Mouse (Mus musculus): ENCODE measurements around the gene Serpina6. TPM values are rescaled to one million over a fixed set of nuclear protein-coding genes. Genes with fewer than 3 reads are reported as not detected.

The Serpina6 gene
- polyA plus RNA-seq, 1 experiment from 2014 or later: 78.7 TPM

DNA sequence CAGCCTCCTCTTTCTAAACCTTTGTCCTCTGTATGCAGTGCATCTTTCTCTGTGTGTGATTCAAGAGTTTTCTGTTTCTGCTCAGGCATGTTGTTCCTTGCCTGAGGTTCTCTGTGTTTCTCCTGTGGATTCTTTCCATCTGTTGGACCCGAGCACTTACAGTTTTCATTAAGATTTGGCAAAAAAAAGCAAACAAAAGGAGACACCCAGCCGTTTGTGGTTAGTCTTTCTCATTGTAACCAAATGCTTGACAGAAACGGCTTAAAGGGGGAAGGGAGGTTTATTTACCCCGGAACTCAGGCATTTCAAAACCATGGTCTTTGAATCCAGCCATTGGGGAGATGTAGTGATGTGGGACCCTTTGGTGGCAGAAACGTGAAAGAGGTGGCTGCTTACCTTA, 12.4 kb downstream of the Serpina6 start:
- Histone ChIP-seq H3K36me3 (no peaks in the 10 kb centered on the region), H3K4me3 (no peak overlapping the region), H3K27me3 (ENCODE audit: insufficient read depth, poor library complexity, severe bottlenecking) (no peaks in the 10 kb centered on the region), H3K4me1 (no peaks in the 10 kb centered on the region), H3K27ac (no peak overlapping the region), H3K9me3 (no peaks in the 10 kb centered on the region)
- WGBS: 31% methylated on average over 5 of the region's 5 CpGs
- DNase-seq (ENCODE audit: low spot score): no peak

GRCm38 (mm10) chr12:103643818-103644217, 13.2 kb downstream of the Serpina6 start:
- WGBS: 72% methylated on average over 3 of the region's 3 CpGs
- Histone ChIP-seq H3K9me3 (no peaks in the 10 kb centered on the region), H3K36me3 (no peaks in the 10 kb centered on the region), H3K4me1 (no peaks in the 10 kb centered on the region), H3K4me3 (no peak overlapping the region), H3K27me3 (ENCODE audit: insufficient read depth, poor library complexity, severe bottlenecking) (no peaks in the 10 kb centered on the region), H3K27ac (no peak overlapping the region)
- DNase-seq (ENCODE audit: low spot score): peak; percentile 64

GRCm38 (mm10) chr12:103643336-103643735, 13.7 kb downstream of the Serpina6 start:
- Histone ChIP-seq H3K9me3 (no peaks in the 10 kb centered on the region), H3K27me3 (ENCODE audit: insufficient read depth, poor library complexity, severe bottlenecking) (no peaks in the 10 kb centered on the region), H3K4me3 (no peak overlapping the region), H3K36me3 (no peaks in the 10 kb centered on the region), H3K27ac (no peak overlapping the region), H3K4me1 (no peaks in the 10 kb centered on the region)
- DNase-seq (ENCODE audit: low spot score): no peak
- WGBS: 0% methylated on average over 2 of the region's 2 CpGs

- no peak for DNase-seq (ENCODE audit: low spot score)
- H3K27ac ChIP-seq: no peak overlapping the region
- H3K4me1 ChIP-seq: peaks cover 4% of the 10 kb centered on the region; the same call in 1 of the 2 replicates
- no peaks in the 10 kb centered on the region for H3K36me3 ChIP-seq
- H3K27me3 ChIP-seq (ENCODE audit: insufficient read depth, poor library complexity, severe bottlenecking): no peaks in the 10 kb centered on the region
- 79% methylated on average over 2 of the region's 2 CpGs for WGBS
- no peak overlapping the region for H3K4me3 ChIP-seq
- H3K9me3 ChIP-seq: no peaks in the 10 kb centered on the region
Measured at GRCm38 (mm10) chr12:103635846-103636245, 21.2 kb downstream of the Serpina6 start.

DNA sequence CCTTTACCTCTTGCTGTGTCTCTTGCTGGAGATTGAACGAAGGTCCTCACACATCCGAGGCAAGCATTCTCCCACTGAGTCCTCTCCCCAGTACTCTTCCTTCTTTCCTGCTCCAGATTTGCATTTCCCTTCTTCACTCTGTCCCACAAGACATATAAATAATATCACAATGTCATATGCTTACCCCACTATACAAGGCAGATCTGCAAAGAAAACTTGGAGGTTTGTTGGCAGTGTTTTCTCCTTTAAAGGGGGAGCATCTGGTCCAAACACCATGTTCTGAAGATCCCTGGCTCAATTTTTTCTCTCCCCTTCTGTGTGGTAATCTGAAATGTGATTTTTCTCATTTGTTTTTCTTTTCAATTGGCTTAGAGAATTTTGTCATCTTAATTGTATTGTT, 22.6 kb downstream of the Serpina6 start:
- no peak for DNase-seq (ENCODE audit: low spot score)
- WGBS: 68% methylated on average over 2 of the region's 2 CpGs

GRCm38 (mm10) chr12:103631203-103631612, 25.8 kb downstream of the Serpina6 start, which contains the start of gene Serpina10:
Gene Serpina10, minus strand, starts transcription at chr12:103631444.
- 53% methylated on average over 3 of the region's 3 CpGs for WGBS
- DNase-seq (ENCODE audit: low spot score): no peak
- H3K36me3 ChIP-seq: no peaks in the 10 kb centered on the region
- no peaks in the 10 kb centered on the region for H3K27me3 ChIP-seq (ENCODE audit: insufficient read depth, poor library complexity, severe bottlenecking)
- H3K4me3 ChIP-seq: no peak within 1 kb of the TSS
- no peaks in the 10 kb centered on the region for H3K9me3 ChIP-seq
- peaks cover 6% of the 10 kb centered on the region; the same call in 1 of the 2 replicates for H3K4me1 ChIP-seq
- H3K27ac ChIP-seq: no peak within 1 kb of the TSS

More for the DNA sequence above, 22.6 kb downstream of the Serpina6 start:
- Histone ChIP-seq H3K4me1 (peaks cover 6% of the 10 kb centered on the region; the same call in 1 of the 2 replicates), H3K4me3 (no peak overlapping the region), H3K36me3 (no peaks in the 10 kb centered on the region), H3K9me3 (no peaks in the 10 kb centered on the region), H3K27me3 (ENCODE audit: insufficient read depth, poor library complexity, severe bottlenecking) (no peaks in the 10 kb centered on the region), H3K27ac (no peak overlapping the region)

GRCm38 (mm10) chr12:103616860-103617261, 40.2 kb downstream of the Serpina6 start:
- H3K36me3 ChIP-seq: no peaks in the 10 kb centered on the region
- H3K27me3 ChIP-seq (ENCODE audit: insufficient read depth, poor library complexity, severe bottlenecking): no peaks in the 10 kb centered on the region
- no peak overlapping the region for H3K4me3 ChIP-seq
- H3K4me1 ChIP-seq: peaks cover 12% of the 10 kb centered on the region; the same call in 1 of the 2 replicates
- H3K9me3 ChIP-seq: no peaks in the 10 kb centered on the region
- DNase-seq (ENCODE audit: low spot score): no peak
- H3K27ac ChIP-seq: no peak overlapping the region
- WGBS: 43% methylated on average over 10 of the region's 10 CpGs

GRCm38 (mm10) chr12:103615734-103616133, 41.3 kb downstream of the Serpina6 start:
- H3K4me1 ChIP-seq: peaks cover 12% of the 10 kb centered on the region; the same call in 1 of the 2 replicates
- 78% methylated on average over 4 of the region's 4 CpGs for WGBS
- H3K9me3 ChIP-seq: no peaks in the 10 kb centered on the region
- H3K36me3 ChIP-seq: no peaks in the 10 kb centered on the region
- no peak for DNase-seq (ENCODE audit: low spot score)
- no peaks in the 10 kb centered on the region for H3K27me3 ChIP-seq (ENCODE audit: insufficient read depth, poor library complexity, severe bottlenecking)
- H3K27ac ChIP-seq: no peak overlapping the region
- H3K4me3 ChIP-seq: no peak overlapping the region

DNA sequence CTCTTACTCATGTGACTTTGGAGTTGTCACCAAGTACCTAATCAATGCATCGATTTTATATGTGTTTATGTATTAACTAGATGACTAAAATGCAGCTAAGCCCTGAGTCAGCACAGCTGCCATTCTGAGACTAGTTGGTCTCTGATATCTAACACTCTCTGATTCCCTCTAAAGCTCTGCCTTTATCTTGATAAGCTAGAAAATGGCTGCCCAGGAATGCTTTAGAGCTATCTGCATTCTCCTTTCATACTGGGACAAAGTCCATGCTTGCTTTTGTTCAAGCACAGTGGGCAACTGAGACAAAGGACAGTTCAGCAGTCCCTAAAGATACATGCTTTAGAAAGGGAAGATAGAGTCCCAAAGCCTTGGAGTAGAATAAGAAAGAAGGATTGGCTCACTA, 41.9 kb downstream of the Serpina6 start:
- no peak for DNase-seq (ENCODE audit: low spot score)
- Histone ChIP-seq H3K36me3 (no peaks in the 10 kb centered on the region), H3K27me3 (ENCODE audit: insufficient read depth, poor library complexity, severe bottlenecking) (no peaks in the 10 kb centered on the region), H3K4me3 (no peak overlapping the region), H3K27ac (no peak overlapping the region), H3K4me1 (peaks cover 12% of the 10 kb centered on the region; the same call in 1 of the 2 replicates), H3K9me3 (no peaks in the 10 kb centered on the region)
- 80% methylated on average over 1 of the region's 1 CpGs for WGBS

- no peak for DNase-seq (ENCODE audit: low spot score)
- no peaks in the 10 kb centered on the region for H3K36me3 ChIP-seq
- H3K27me3 ChIP-seq (ENCODE audit: insufficient read depth, poor library complexity, severe bottlenecking): no peaks in the 10 kb centered on the region
- peaks cover 9% of the 10 kb centered on the region for H3K4me1 ChIP-seq
- 82% methylated on average over 3 of the region's 3 CpGs for WGBS
- no peak overlapping the region for H3K4me3 ChIP-seq
- no peak overlapping the region for H3K27ac ChIP-seq
- H3K9me3 ChIP-seq: no peaks in the 10 kb centered on the region
Measured at GRCm38 (mm10) chr12:103601839-103602238, 55.2 kb downstream of the Serpina6 start.

GRCm38 (mm10) chr12:103600364-103600763, 56.6 kb downstream of the Serpina6 start:
- 16% methylated on average over 3 of the region's 3 CpGs for WGBS
- DNase-seq (ENCODE audit: low spot score): no peak
- Histone ChIP-seq H3K36me3 (no peaks in the 10 kb centered on the region), H3K4me1 (peaks cover 9% of the 10 kb centered on the region), H3K27me3 (ENCODE audit: insufficient read depth, poor library complexity, severe bottlenecking) (no peaks in the 10 kb centered on the region), H3K9me3 (no peaks in the 10 kb centered on the region), H3K27ac (0 out of 2 replicates have a peak overlapping the region, but pooled peaks have one; percentile 16), H3K4me3 (no peak overlapping the region)

- WGBS: 20% methylated on average over 2 of the region's 2 CpGs
Measured at GRCm38 (mm10) chr12:103598411-103598810, 58.6 kb downstream of the Serpina6 start.

More at GRCm38 (mm10) chr12:103598411-103598810, 58.6 kb downstream of the Serpina6 start:
- DNase-seq (ENCODE audit: low spot score): no peak
- no peaks in the 10 kb centered on the region for H3K27me3 ChIP-seq (ENCODE audit: insufficient read depth, poor library complexity, severe bottlenecking)
- no peaks in the 10 kb centered on the region for H3K36me3 ChIP-seq
- H3K27ac ChIP-seq: no peak overlapping the region
- no peaks in the 10 kb centered on the region for H3K9me3 ChIP-seq
- H3K4me3 ChIP-seq: no peak overlapping the region
- peaks cover 9% of the 10 kb centered on the region for H3K4me1 ChIP-seq

All from heart, embryonic 10.5 days (tissue).